Mouse (Mus musculus) midbrain, postnatal 0 days (tissue): ENCODE data around the gene Clic3. TPM values are rescaled to one million over a fixed set of nuclear protein-coding genes. Genes with fewer than 3 reads are reported as not detected.

ENCODE experiments used
- ATAC-seq: fragments of 200-750 bp; cut with Nextera tagmentation; 2 replicates; pipeline ENCODE4 v1.8.0; 2017; ENCODE audit warnings: moderate number of reproducible peaks, mild to moderate bottlenecking, moderate TSS enrichment, moderate library complexity; ENCODE audit not compliant: low FRiP score
- DNase-seq: peaks from one replicate; pipeline ENCODE4 v3.0.0-alpha.2; 2015; ENCODE audit warnings: low spot score
- H3K27ac ChIP-seq: fragments of 300-500 bp; sonication (generic); 2 replicates; pipeline ENCODE4 v1.5.1; 2014; ENCODE audit warnings: low read depth, mild to moderate bottlenecking, low read length, mixed read lengths
- H3K27me3 ChIP-seq: fragments of 300-500 bp; sonication (generic); 2 replicates; pipeline ENCODE4 v1.6.1; 2014; ENCODE audit warnings: low read length, control low read depth, mixed read lengths; ENCODE audit not compliant: insufficient read depth
- H3K36me3 ChIP-seq: fragments of 300-500 bp; sonication (generic); 2 replicates; pipeline ENCODE4 v1.6.1; 2014; ENCODE audit warnings: low read length, control low read depth, mixed read lengths; ENCODE audit not compliant: insufficient read depth
- H3K4me1 ChIP-seq: fragments of 300-500 bp; sonication (generic); 2 replicates; pipeline ENCODE4 v1.6.1; 2014; ENCODE audit warnings: mild to moderate bottlenecking, control low read depth, antibody characterized with exemption, low read length, mixed read lengths; ENCODE audit not compliant: insufficient read depth
- H3K4me2 ChIP-seq: fragments of 300-500 bp; sonication (generic); 2 replicates; pipeline ENCODE4 v1.6.1; 2014; ENCODE audit warnings: low read depth, mild to moderate bottlenecking, low read length, mixed read lengths; ENCODE audit not compliant: poor library complexity, severe bottlenecking
- H3K4me3 ChIP-seq: fragments of 300-500 bp; sonication (generic); 2 replicates; pipeline ENCODE4 v1.5.1; 2014; ENCODE audit warnings: low read depth, mild to moderate bottlenecking, low read length, moderate library complexity
- H3K9ac ChIP-seq: fragments of 300-500 bp; sonication (generic); replicated peaks from 2 replicates; pipeline ENCODE4 v1.6.1; 2014; ENCODE audit warnings: mild to moderate bottlenecking, low read length, moderate library complexity, mixed read lengths; ENCODE audit not compliant: poor library complexity, severe bottlenecking
- H3K9me3 ChIP-seq: fragments of 300-500 bp; sonication (generic); 2 replicates; pipeline ENCODE4 v1.6.1; 2016; ENCODE audit warnings: low read length, control low read depth
- CTCF ChIP-seq: IDR thresholded peaks from 2 replicates; pipeline ENCODE4 v1.5.1; 2016; ENCODE audit warnings: antibody characterized with exemption, mild to moderate bottlenecking
- WGBS: fragments of 180-500 bp; shearing (Covaris S2); extraction: QIAGEN DNeasy Blood & Tissue Kit; methylation state at CpG from one replicate; pipeline ENCODE4 v1.1.7; 2014; 5-methylcytosine and 5-hydroxymethylcytosine counted together
- polyA plus RNA-seq: library from polyadenylated mRNA; unstranded; fragments of >200 nt; fragmentation: Nextera tagmentation; extraction: Ambion mirVana; gene quantifications from 2 replicates; pipeline ENCODE4 v1.2.1, GENCODE M21; 2015
- total RNA-seq: library from RNA; depleted of rRNA; stranded (reverse); fragments of >200 nt; gene quantifications from 2 replicates; pipeline ENCODE4 v1.2.3, GENCODE M21; 2014

Gene Clic3
- total and polyA plus RNA-seq, 2 experiments from 2014 or later = 0.66 to 2.4 TPM

DNA sequence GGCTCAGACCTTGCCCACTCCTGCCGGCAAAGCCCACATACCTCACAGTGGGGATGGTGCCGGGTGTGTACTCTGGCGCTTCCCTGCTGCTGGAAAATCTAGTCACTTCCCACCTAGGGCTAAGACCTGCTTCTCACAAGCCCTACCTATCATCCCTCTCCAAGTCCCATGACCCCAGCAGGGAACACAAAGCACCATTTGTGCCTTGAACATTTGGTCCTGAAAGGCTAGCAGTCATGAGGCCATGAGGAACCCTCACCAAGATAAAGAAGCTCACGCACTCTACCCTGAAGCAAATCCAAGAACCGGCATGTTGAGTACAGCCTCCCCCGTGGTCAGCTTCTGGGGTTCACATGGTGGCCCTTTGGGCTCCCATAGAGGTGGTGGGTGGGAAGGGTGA lies 13.3 kb downstream of the Clic3 start, which contains the start of gene Ptgds:
TSS of gene Ptgds (minus strand) at position 78 of the 400 bp plus-strand sequence.
- Histone ChIP-seq H3K36me3 (no peaks in the 10 kb centered on the region), H3K27me3 (no peaks in the 10 kb centered on the region), H3K4me2 (no peak within 1 kb of the TSS), H3K9ac (no peak within 1 kb of the TSS), H3K4me3 (no peak within 1 kb of the TSS), H3K9me3 (no peaks in the 10 kb centered on the region), H3K4me1 (no peaks in the 10 kb centered on the region), H3K27ac (no peak within 1 kb of the TSS)
- ATAC-seq (no peak), DNase-seq (no peak)
- no peak for TF ChIP-seq CTCF
- 69% methylated on average over 6 of the region's 6 CpGs for WGBS

GRCm38 (mm10) chr2:25472550-25472949 lies 15.9 kb downstream of the Clic3 start:
- Histone ChIP-seq H3K4me3 (no peak overlapping the region), H3K4me1 (no peaks in the 10 kb centered on the region), H3K27me3 (no peaks in the 10 kb centered on the region), H3K36me3 (no peaks in the 10 kb centered on the region), H3K27ac (no peak overlapping the region), H3K4me2 (no peak overlapping the region), H3K9me3 (no peaks in the 10 kb centered on the region), H3K9ac (no peak overlapping the region)
- WGBS = 68% methylated on average over 2 of the region's 2 CpGs
- no peak for TF ChIP-seq CTCF
- ATAC-seq (no peak), DNase-seq (no peak)

DNA sequence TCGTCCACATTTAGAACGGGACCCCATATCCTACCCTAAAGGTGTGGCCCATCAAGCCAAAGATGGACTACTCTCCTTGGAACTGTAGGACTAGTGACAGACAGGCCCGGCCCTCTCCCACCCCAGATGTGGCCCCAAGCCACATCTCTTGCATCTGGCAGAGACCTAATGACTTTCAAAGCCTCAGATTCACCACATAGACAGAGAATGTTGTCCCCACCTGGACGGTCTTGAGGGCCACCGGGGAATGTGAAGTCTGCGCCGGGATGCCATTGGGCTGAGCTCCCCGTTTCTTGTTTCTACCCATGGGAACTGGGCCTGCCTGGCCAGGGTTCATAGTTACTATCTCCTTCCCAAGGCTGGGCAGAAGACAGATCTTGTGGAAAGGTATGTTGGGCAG lies 20.9 kb downstream of the Clic3 start:
- no peaks in the 10 kb centered on the region for H3K9me3 ChIP-seq
- TF ChIP-seq CTCF = no peak
- H3K27ac ChIP-seq = no peak overlapping the region
- no peak overlapping the region for H3K9ac ChIP-seq
- no peak overlapping the region for H3K4me2 ChIP-seq
- 90% methylated on average over 8 of the region's 8 CpGs for WGBS
- DNase-seq (no peak), ATAC-seq (no peak)
- no peaks in the 10 kb centered on the region for H3K4me1 ChIP-seq
- H3K36me3 ChIP-seq = no peaks in the 10 kb centered on the region
- no peaks in the 10 kb centered on the region for H3K27me3 ChIP-seq
- no peak overlapping the region for H3K4me3 ChIP-seq

DNA sequence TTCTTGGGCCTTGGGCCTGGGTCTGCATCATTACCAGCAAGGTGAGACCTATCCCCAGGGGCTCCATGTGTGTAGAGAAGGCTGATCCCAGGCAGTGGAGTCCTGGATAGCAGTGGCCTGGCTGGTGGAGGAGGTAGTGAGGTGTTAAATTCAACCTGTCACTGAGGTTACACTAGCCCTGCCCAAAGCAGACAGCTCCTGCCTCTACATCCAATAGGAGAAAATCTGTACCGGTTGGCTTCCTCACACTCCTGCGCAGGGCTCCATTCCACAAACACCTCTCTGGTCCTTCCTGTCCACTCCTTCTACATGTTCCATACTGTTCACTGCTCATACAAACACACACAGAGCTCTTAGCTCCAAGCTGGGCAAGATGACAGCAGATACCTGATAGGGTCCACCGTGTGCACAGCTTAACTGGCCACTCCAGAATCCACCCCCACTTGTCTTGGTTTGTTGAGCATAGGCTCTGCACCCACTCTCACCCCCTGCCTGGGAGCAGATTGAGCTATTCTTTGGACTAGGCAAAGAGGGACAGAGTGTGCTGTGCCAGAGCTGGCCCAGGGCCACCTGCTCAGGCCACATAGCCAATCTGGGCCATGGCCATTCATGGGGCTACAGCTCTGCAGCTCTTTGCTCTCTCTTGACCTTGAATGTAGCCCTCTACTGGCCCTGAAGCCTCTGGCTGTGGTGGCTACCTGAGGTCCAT lies 21.5 kb downstream of the Clic3 start:
- H3K4me1 ChIP-seq = no peaks in the 10 kb centered on the region
- no peaks in the 10 kb centered on the region for H3K9me3 ChIP-seq
- H3K9ac ChIP-seq = no peak overlapping the region
- 90% methylated on average over 3 of the region's 3 CpGs for WGBS
- H3K4me3 ChIP-seq = no peak overlapping the region
- no peak for TF ChIP-seq CTCF
- DNase-seq = peak; percentile 16
- no peak overlapping the region for H3K27ac ChIP-seq
- no peaks in the 10 kb centered on the region for H3K27me3 ChIP-seq
- ATAC-seq = no peak
- H3K36me3 ChIP-seq = no peaks in the 10 kb centered on the region
- H3K4me2 ChIP-seq = no peak overlapping the region

GRCm38 (mm10) chr2:25479551-25480311 lies 23.1 kb downstream of the Clic3 start:
- TF ChIP-seq CTCF = no peak
- H3K4me2 ChIP-seq = no peak overlapping the region
- no peaks in the 10 kb centered on the region for H3K4me1 ChIP-seq
- ATAC-seq (no peak), DNase-seq (no peak)
- H3K9ac ChIP-seq = no peak overlapping the region
- H3K4me3 ChIP-seq = no peak overlapping the region
- 75% methylated on average over 10 of the region's 10 CpGs for WGBS
- no peak overlapping the region for H3K27ac ChIP-seq
- no peaks in the 10 kb centered on the region for H3K9me3 ChIP-seq
- H3K27me3 ChIP-seq = no peaks in the 10 kb centered on the region
- H3K36me3 ChIP-seq = no peaks in the 10 kb centered on the region

GRCm38 (mm10) chr2:25480541-25480940 lies 23.9 kb downstream of the Clic3 start:
- DNase-seq = no peak
- no peaks in the 10 kb centered on the region for H3K4me1 ChIP-seq
- no peak overlapping the region for H3K4me3 ChIP-seq
- H3K4me2 ChIP-seq = no peak overlapping the region
- no peak for TF ChIP-seq CTCF
- WGBS = 95% methylated on average over 1 of the region's 1 CpGs
- no peak overlapping the region for H3K9ac ChIP-seq
- ATAC-seq = no peak
- H3K9me3 ChIP-seq = no peaks in the 10 kb centered on the region
- no peaks in the 10 kb centered on the region for H3K27me3 ChIP-seq
- no peaks in the 10 kb centered on the region for H3K36me3 ChIP-seq
- no peak overlapping the region for H3K27ac ChIP-seq
